Mouse (Mus musculus) embryonic facial prominence, embryonic 12.5 days (tissue): ENCODE results near the gene Exph5. TPM values are rescaled to one million over a fixed set of nuclear protein-coding genes. Genes with fewer than 3 reads are reported as not detected.
A peak's percentile ranks its signal among the peaks of the same experiment; 100 is the strongest.

Experiments used
- ATAC-seq: fragments of 200-750 bp; cut with Nextera tagmentation; 2 replicates; pipeline ENCODE4 v1.8.0; 2017; ENCODE audit not compliant: insufficient number of reproducible peaks, insufficient read depth, low FRiP score, low TSS enrichment
- H3K27ac ChIP-seq: fragments of 300-500 bp; sonication (generic); 2 replicates; pipeline ENCODE4 v1.5.1; 2016; ENCODE audit warnings: mild to moderate bottlenecking
- H3K27me3 ChIP-seq: fragments of 300-500 bp; sonication (generic); 2 replicates; pipeline ENCODE4 v1.6.1; 2016; ENCODE audit warnings: mild to moderate bottlenecking, moderate library complexity
- H3K36me3 ChIP-seq: fragments of 300-500 bp; sonication (generic); 2 replicates; pipeline ENCODE4 v1.6.1; 2016; ENCODE audit warnings: mild to moderate bottlenecking
- H3K4me1 ChIP-seq: fragments of 300-500 bp; sonication (generic); 2 replicates; pipeline ENCODE4 v1.6.1; 2016
- H3K4me2 ChIP-seq: fragments of 300-500 bp; sonication (generic); replicated peaks from 2 replicates; pipeline ENCODE4 v1.6.1; 2016; ENCODE audit warnings: mild to moderate bottlenecking, moderate library complexity
- H3K4me3 ChIP-seq: fragments of 300-500 bp; sonication (generic); 2 replicates; pipeline ENCODE4 v1.5.1; 2016; ENCODE audit warnings: mild to moderate bottlenecking
- H3K9ac ChIP-seq: fragments of 300-500 bp; sonication (generic); 2 replicates; pipeline ENCODE4 v1.6.1; 2016; ENCODE audit warnings: mild to moderate bottlenecking, moderate library complexity
- H3K9me3 ChIP-seq: fragments of 300-500 bp; sonication (generic); 2 replicates; pipeline ENCODE4 v1.6.1; 2016; ENCODE audit warnings: mild to moderate bottlenecking, moderate library complexity
- WGBS: fragments of 180-500 bp; shearing (Covaris S2); methylation state at CpG from one replicate; pipeline ENCODE4 v1.1.7; 2016; 5-methylcytosine and 5-hydroxymethylcytosine counted together
- polyA plus RNA-seq: library from polyadenylated mRNA; unstranded; fragments of >200 nt; fragmentation: Nextera tagmentation; extraction: Ambion mirVana; gene quantifications from 2 replicates; pipeline ENCODE4 v1.2.1, GENCODE M21; 2016

Exph5 gene
- polyA plus RNA-seq, 1 experiment from 2014 or later: 0.84 TPM

DNA sequence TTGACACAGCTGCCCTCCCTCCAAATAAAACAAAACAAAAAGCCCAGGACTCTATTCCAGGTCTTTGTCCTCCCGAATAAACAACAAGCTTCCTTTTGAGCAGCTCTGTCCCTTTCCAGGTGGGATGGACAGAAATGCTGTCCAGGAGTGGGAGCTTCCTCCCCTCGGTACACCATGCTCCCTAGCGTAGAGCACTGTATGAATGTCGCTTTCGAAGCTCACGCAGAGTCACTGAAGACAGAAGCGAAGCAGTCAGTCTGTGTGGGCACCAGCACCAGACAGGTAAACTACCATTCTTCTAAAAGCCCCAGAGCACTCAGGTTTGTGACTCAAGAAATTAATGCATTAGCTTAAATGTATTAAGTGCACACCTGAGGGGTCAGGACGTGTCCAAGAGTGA, 20.2 kb downstream of the Exph5 start:
- Histone ChIP-seq H3K4me1 (no peaks in the 10 kb centered on the region), H3K4me3 (no peak overlapping the region), H3K36me3 (no peaks in the 10 kb centered on the region), H3K27ac (no peak overlapping the region), H3K9me3 (no peaks in the 10 kb centered on the region), H3K4me2 (no peak overlapping the region), H3K9ac (no peak overlapping the region), H3K27me3 (no peaks in the 10 kb centered on the region)
- WGBS: 84% methylated on average over 8 of the region's 8 CpGs
- no peak for ATAC-seq

DNA sequence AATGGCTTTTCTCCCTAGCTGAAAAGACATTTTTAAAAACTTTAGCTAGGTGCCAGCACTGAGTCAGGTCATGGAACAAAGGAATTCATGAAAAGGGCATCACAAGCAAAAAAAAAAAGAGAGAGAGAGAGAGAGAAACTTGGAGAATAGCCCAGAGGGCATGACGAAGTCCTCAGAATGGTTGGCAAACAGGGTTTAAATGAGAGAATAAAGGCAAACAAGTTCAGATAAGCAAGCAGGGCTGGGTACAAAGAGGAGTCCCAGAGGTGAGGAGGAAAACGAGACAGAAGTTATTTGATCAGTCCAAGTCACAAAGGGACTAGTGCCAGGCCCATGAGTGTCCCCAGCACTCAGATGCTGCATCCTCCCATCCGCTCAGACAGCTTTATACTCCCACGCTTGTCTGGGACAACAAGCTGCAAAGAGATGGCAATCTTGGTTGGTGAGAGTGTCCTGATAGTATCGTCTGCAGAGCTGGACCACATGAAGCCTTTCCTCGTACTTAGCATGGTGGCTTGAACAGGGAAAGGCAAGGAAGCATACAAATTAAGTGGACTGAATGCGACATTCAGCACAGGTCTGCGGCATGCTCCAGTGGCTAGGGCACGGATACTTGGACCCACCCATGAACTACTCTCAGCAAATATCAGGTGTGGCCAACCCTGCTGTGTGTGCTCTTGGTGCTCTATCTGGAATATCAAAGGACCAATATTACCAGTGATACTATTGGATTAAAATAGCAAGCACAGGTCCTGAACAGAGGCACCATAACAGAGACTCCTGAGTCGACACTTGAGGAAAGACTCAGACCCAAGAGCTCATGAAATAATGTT, 22.2 kb downstream of the Exph5 start:
- Histone ChIP-seq H3K36me3 (no peaks in the 10 kb centered on the region), H3K4me2 (no peak overlapping the region), H3K27ac (no peak overlapping the region), H3K4me3 (no peak overlapping the region), H3K27me3 (no peaks in the 10 kb centered on the region), H3K4me1 (no peaks in the 10 kb centered on the region), H3K9ac (no peak overlapping the region), H3K9me3 (no peaks in the 10 kb centered on the region)
- WGBS: 82% methylated on average over 10 of the region's 10 CpGs
- no peak for ATAC-seq

DNA sequence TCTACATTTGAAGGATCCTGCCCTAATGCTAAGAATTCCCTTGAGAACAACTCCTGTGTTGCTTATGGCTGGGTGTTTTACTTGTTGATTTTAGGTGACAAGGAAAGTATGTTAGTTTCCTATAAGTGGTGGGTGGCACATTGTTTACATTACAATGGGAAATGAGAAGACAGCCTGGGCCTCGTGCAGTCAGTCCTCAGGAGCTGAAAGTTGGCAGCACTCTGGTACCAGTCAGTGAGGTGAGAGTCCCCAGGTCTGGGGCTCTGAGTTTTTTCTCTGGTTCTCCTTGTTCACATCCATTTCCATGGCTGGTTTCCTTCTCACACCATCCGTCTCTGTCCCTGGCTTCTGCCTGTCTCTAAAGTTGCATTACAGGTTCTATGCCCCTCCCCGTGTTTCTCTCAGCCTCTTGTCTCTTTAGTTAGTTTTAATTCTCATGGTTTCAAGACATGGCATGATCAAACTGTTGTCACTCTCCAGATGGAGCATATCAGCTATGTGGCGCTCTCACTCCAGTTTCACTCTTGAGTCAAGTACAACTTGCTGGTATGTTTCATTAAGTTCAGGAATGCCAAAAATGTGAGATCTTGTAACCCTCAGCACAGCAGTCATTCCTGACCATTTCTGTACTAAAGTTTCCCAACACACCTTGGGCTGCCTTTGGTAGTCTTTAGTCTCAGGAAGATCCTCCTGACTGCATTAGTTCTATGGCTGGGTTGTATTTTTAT, 24.1 kb downstream of the Exph5 start:
- no peak overlapping the region for H3K9ac ChIP-seq
- no peak overlapping the region for H3K4me2 ChIP-seq
- WGBS: 61% methylated on average over 4 of the region's 4 CpGs
- 0 out of 2 replicates have a peak, but pooled peaks cover under 1% of the 10 kb centered on the region for H3K9me3 ChIP-seq
- ATAC-seq: no peak
- no peak overlapping the region for H3K4me3 ChIP-seq
- H3K27me3 ChIP-seq: no peaks in the 10 kb centered on the region
- H3K27ac ChIP-seq: no peak overlapping the region
- H3K36me3 ChIP-seq: no peaks in the 10 kb centered on the region
- no peaks in the 10 kb centered on the region for H3K4me1 ChIP-seq

DNA sequence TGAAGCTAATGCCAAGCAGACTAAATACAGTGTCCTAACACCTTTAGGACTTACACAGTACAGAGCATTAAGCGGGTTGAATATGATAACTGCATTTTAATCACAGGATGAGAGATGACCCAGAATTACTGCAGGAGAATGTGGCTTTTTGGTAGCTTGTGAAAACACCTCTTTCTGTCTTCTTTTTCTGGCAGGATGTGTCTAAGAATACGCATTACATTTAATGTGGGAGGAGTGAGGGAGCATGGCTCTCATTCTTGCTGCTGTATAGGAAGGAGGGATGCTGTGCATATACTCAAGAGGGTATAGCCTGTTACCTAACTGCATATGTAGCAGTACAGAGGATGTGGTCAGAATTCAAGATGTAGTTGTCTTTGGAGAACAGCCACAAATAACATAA, 26.7 kb downstream of the Exph5 start:
- Histone ChIP-seq H3K27ac (no peak overlapping the region), H3K27me3 (no peaks in the 10 kb centered on the region), H3K4me3 (no peak overlapping the region), H3K4me1 (no peaks in the 10 kb centered on the region), H3K9ac (no peak overlapping the region), H3K4me2 (no peak overlapping the region), H3K36me3 (no peaks in the 10 kb centered on the region), H3K9me3 (0 out of 2 replicates have a peak, but pooled peaks cover 4% of the 10 kb centered on the region)
- 86% methylated on average over 2 of the region's 2 CpGs for WGBS
- ATAC-seq: no peak

DNA sequence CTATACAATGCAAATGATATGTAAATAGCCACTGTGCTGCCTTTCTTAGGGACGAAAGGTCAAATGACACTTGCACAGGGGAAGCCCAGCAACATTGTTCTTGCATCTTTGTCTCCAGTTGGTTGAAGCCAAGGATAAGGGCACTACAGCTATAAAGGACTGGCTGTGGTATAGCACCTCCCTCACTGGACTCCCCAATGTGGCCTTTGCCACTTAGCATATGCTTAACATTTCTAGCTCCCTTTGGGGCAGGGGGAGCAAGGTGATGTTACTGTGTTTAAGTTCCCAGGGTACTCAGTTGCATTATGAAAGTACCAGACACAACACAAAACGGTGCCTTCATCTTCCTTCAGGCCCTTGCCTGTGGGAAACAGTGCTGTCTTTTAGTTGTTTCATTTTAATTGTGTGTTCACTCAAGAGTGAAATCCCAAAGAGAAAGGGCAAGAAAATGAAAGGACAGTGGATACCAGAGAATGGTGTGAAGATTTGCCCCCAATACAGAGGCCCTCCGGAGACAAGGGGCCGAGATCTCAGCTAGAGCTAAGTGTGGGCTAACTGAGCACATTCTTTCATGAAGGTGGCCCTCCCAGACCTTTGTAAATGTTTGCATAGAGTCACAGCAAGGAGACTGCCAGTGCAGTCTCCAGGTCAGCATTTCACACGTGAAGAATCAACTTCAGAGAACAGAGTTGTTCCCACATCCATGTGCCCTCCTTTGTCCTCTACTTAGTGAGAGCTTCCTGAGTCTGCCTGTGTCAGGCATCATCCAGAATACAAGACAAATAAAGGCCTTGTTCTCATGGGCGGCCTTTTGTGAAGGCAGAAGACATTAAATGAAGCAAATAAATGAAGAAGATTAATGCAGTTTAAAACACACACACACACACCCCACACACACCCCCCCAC, 28.1 kb downstream of the Exph5 start:
- 0 out of 2 replicates have a peak, but pooled peaks cover 4% of the 10 kb centered on the region for H3K9me3 ChIP-seq
- H3K27me3 ChIP-seq: no peaks in the 10 kb centered on the region
- 55% methylated on average over 6 of the region's 6 CpGs for WGBS
- no peak overlapping the region for H3K9ac ChIP-seq
- no peak overlapping the region for H3K4me3 ChIP-seq
- H3K27ac ChIP-seq: no peak overlapping the region
- no peak for ATAC-seq
- no peaks in the 10 kb centered on the region for H3K4me1 ChIP-seq
- no peaks in the 10 kb centered on the region for H3K36me3 ChIP-seq
- H3K4me2 ChIP-seq: no peak overlapping the region

DNA sequence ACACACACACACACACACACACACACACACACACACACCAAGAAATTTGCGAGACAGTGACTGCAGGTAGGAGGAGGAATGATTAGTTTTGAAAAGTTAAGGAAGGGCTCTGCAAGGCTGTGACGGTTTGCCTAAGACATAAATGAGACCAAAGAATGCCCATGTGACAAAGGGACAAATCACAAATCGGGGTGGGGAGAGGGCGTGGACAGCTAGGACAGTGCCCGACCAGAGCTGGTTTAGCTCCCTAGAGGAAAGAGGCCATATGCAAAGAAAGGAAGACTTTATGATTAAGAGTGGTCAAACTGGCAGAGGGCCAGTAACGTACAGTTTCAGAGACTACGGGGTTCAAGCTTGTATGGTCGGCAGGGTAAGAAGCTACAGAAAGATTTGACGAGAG, 28.8 kb downstream of the Exph5 start:
- Histone ChIP-seq H3K36me3 (no peaks in the 10 kb centered on the region), H3K4me3 (no peak overlapping the region), H3K4me2 (no peak overlapping the region), H3K27me3 (no peaks in the 10 kb centered on the region), H3K9me3 (0 out of 2 replicates have a peak, but pooled peaks cover 4% of the 10 kb centered on the region), H3K27ac (no peak overlapping the region), H3K9ac (no peak overlapping the region), H3K4me1 (no peaks in the 10 kb centered on the region)
- ATAC-seq: no peak
- WGBS: 84% methylated on average over 9 of the region's 9 CpGs

DNA sequence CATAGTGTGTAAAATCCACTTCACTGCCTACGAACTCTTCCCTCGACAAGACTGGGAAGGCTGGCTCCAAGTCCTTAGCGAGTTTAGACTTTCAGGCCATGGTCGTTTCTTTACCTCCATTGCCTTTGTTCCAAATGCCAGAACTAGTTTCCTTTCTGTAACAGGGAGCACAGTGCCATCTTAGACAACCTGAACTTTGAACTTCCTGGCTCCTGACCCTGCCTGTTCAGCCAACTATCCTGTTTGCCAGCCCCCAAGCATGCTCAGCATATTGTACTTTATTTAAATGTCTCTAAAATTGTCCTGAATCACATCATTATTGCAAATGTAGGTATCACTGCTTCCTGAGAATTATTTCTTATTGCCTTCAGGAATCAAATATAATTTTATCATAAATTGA, 32.0 kb downstream of the Exph5 start:
- 0 out of 2 replicates have a peak, but pooled peaks cover 4% of the 10 kb centered on the region for H3K9me3 ChIP-seq
- H3K4me3 ChIP-seq: no peak overlapping the region
- ATAC-seq: no peak
- no peak overlapping the region for H3K9ac ChIP-seq
- H3K27me3 ChIP-seq: no peaks in the 10 kb centered on the region
- H3K4me2 ChIP-seq: no peak overlapping the region
- H3K4me1 ChIP-seq: no peaks in the 10 kb centered on the region
- 55% methylated on average over 4 of the region's 4 CpGs for WGBS
- no peaks in the 10 kb centered on the region for H3K36me3 ChIP-seq
- no peak overlapping the region for H3K27ac ChIP-seq

DNA sequence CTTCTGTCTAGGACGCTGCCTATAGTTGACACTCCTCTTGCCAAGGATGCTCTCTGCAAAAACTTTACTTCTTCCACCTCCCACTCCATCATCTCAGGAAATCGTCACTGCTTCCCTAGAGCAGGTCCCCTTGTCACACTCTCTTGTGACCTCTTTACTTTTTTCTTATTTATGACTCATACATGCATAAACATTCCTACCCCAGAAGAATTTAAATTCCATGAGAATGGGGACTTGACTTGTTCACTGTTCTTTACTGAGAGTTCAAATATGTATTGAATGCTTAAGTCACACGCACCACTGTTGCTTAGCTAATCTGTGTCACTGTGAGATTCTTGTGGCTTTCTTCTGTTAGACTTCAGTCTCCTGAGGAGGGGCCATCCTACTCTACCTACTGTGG, 33.7 kb downstream of the Exph5 start:
- no peaks in the 10 kb centered on the region for H3K4me1 ChIP-seq
- WGBS: 81% methylated on average over 3 of the region's 3 CpGs
- H3K27me3 ChIP-seq: no peaks in the 10 kb centered on the region
- no peak overlapping the region for H3K9ac ChIP-seq
- no peak overlapping the region for H3K27ac ChIP-seq
- no peak for ATAC-seq
- H3K36me3 ChIP-seq: no peaks in the 10 kb centered on the region
- no peak overlapping the region for H3K4me2 ChIP-seq
- no peak overlapping the region for H3K4me3 ChIP-seq
- H3K9me3 ChIP-seq: 0 out of 2 replicates have a peak, but pooled peaks cover 4% of the 10 kb centered on the region

DNA sequence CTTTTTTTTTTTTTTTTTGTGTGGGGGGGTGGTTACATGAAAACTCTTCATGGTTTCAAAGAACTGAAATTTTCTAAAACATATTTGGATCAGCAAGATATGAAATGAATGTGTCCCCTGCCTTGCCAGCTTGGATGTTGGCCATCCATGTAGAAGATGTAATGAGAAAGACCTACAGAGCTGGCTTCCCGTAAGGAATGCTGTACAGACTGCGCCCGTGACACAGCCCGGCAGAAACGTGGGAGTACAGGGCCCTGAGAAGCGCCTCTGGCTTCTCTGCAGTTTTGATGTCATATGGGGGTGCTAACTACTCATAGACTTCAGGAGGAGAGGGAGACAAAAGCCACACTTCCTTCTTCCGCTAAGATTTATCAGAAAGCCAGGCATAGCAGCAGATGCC, 38.1 kb downstream of the Exph5 start:
- no peak for ATAC-seq
- Histone ChIP-seq H3K9ac (no peak overlapping the region), H3K27me3 (0 out of 2 replicates have a peak, but pooled peaks cover 4% of the 10 kb centered on the region), H3K4me2 (no peak overlapping the region), H3K4me3 (no peak overlapping the region), H3K36me3 (no peaks in the 10 kb centered on the region), H3K9me3 (no peaks in the 10 kb centered on the region), H3K4me1 (no peaks in the 10 kb centered on the region), H3K27ac (no peak overlapping the region)
- 85% methylated on average over 7 of the region's 7 CpGs for WGBS

DNA sequence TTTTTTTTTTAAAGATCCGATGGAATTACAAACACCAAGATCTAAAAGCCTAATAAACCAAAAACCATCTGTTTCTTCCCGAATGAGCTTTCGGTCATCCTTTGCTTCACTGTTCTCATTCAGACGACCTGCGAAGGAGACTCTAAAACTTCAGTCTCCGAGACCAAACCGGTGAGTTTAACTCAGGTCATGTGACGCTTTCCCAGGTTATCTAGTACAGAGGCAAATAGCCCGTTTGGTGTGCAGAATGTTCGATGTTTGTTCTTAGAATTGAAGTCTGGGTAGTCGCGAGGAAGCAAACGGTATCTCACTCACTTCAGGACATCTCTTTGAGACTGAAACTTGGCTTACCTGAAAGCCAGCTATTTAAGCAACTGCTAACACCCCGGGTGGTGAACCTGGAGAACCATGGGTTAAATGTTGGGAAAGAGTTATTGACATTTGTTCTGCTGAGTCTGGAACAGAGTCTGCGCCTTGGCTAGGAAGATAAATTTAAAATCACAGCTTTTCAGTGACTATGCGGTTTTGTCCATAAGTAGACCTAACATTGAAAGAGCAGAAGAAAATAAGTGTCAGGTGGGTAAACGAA, 39.0 kb downstream of the Exph5 start:
- no peak overlapping the region for H3K27ac ChIP-seq
- peak overlapping the region; percentile 59 for H3K4me2 ChIP-seq
- WGBS: 46% methylated on average over 17 of the region's 17 CpGs
- H3K9me3 ChIP-seq: no peaks in the 10 kb centered on the region
- H3K27me3 ChIP-seq: 0 out of 2 replicates have a peak, but pooled peaks cover 4% of the 10 kb centered on the region
- H3K4me3 ChIP-seq: peak overlapping the region; percentile 39; the same call in 1 of the 2 replicates
- no peaks in the 10 kb centered on the region for H3K4me1 ChIP-seq
- ATAC-seq: no peak
- no peak overlapping the region for H3K9ac ChIP-seq
- no peaks in the 10 kb centered on the region for H3K36me3 ChIP-seq

DNA sequence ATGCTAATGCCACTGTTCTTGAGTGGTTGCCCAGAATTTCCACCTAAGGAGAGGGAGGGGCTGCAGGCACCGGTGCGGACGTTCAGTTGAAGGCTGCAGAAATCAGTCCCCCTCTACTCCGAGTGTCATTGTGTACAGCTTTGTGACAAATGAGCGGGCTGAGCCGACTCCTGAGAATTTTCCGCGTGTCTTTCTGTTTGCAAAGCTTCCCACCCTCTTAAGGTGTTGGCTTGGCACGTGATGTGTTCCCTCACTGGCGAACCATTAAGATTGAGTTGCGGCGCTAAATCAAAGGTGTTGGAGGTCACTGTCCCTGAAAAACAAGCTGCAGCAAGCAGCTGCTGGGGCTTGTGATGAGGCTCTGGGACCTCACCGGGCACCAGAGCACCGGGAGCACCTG, 39.5 kb downstream of the Exph5 start:
- Histone ChIP-seq H3K27ac (no peak overlapping the region), H3K4me1 (no peaks in the 10 kb centered on the region), H3K4me2 (peak overlapping the region; percentile 59), H3K36me3 (no peaks in the 10 kb centered on the region), H3K9ac (peak overlapping the region; percentile 21; the same call in 1 of the 2 replicates), H3K4me3 (peak overlapping the region; percentile 39), H3K9me3 (no peaks in the 10 kb centered on the region), H3K27me3 (0 out of 2 replicates have a peak, but pooled peaks cover 4% of the 10 kb centered on the region)
- WGBS: 12% methylated on average over 14 of the region's 14 CpGs
- no peak for ATAC-seq
